Mouse (Mus musculus): Measurements from ENCODE around the gene Fstl5. TPM values are rescaled to one million over a fixed set of nuclear protein-coding genes. Genes with fewer than 3 reads are reported as not detected.
A peak's percentile ranks its signal among the peaks of the same experiment; 100 is the strongest.

Gene Fstl5
- polyA plus RNA-seq, 1 experiment from 2014 or later: 4.6 TPM

GRCm38 (mm10) chr3:76567346-76567745, 493.3 kb downstream of the Fstl5 start:
- no peaks in the 10 kb centered on the region for H3K27me3 ChIP-seq (ENCODE audit: control insufficient read depth, insufficient read depth, low read length)
- ATAC-seq (replicated peaks; ENCODE audit: insufficient number of reproducible peaks, low FRiP score, low TSS enrichment, low read depth): no peak
- no peaks in the 10 kb centered on the region for H3K36me3 ChIP-seq (replicated peaks; ENCODE audit: control insufficient read depth, insufficient read depth, low read depth, low read length)
- peak; percentile 1 for DNase-seq (ENCODE audit: low spot score)
- no peaks in the 10 kb centered on the region for H3K4me1 ChIP-seq (ENCODE audit: control insufficient read depth, insufficient read depth, low read length)
- H3K27ac ChIP-seq (replicated peaks; ENCODE audit: low read depth, low read length): no peak overlapping the region
- H3K9me3 ChIP-seq (replicated peaks; ENCODE audit: control insufficient read depth, low read length): no peaks in the 10 kb centered on the region
- no peak overlapping the region for H3K4me2 ChIP-seq (ENCODE audit: low read depth, low read length)
- no peak overlapping the region for H3K4me3 ChIP-seq (ENCODE audit: low read depth, low read length)
- no peak overlapping the region for H3K9ac ChIP-seq (replicated peaks; ENCODE audit: low read length)

- H3K27me3 ChIP-seq (ENCODE audit: control insufficient read depth, insufficient read depth, low read length): no peaks in the 10 kb centered on the region
- ATAC-seq (replicated peaks; ENCODE audit: insufficient number of reproducible peaks, low FRiP score, low TSS enrichment, low read depth): no peak
- 68% methylated on average over 3 of the region's 3 CpGs for WGBS
Measured at GRCm38 (mm10) chr3:76572478-76572877, 498.4 kb downstream of the Fstl5 start.

GRCm38 (mm10) chr3:76572920-76573541, 499.0 kb downstream of the Fstl5 start:
- Histone ChIP-seq H3K9me3 (replicated peaks; ENCODE audit: control insufficient read depth, low read length) (no peaks in the 10 kb centered on the region), H3K4me1 (ENCODE audit: control insufficient read depth, insufficient read depth, low read length) (no peaks in the 10 kb centered on the region), H3K36me3 (replicated peaks; ENCODE audit: control insufficient read depth, insufficient read depth, low read depth, low read length) (no peaks in the 10 kb centered on the region), H3K9ac (replicated peaks; ENCODE audit: low read length) (no peak overlapping the region), H3K4me3 (ENCODE audit: low read depth, low read length) (no peak overlapping the region), H3K27me3 (ENCODE audit: control insufficient read depth, insufficient read depth, low read length) (no peaks in the 10 kb centered on the region), H3K4me2 (ENCODE audit: low read depth, low read length) (no peak overlapping the region), H3K27ac (replicated peaks; ENCODE audit: low read depth, low read length) (no peak overlapping the region)
- DNase-seq (ENCODE audit: low spot score) (no peak), ATAC-seq (replicated peaks; ENCODE audit: insufficient number of reproducible peaks, low FRiP score, low TSS enrichment, low read depth) (no peak)
- WGBS: 87% methylated on average over 3 of the region's 3 CpGs

More at GRCm38 (mm10) chr3:76572478-76572877, 498.4 kb downstream of the Fstl5 start:
- Histone ChIP-seq H3K9me3 (replicated peaks; ENCODE audit: control insufficient read depth, low read length) (no peaks in the 10 kb centered on the region), H3K4me1 (ENCODE audit: control insufficient read depth, insufficient read depth, low read length) (no peaks in the 10 kb centered on the region), H3K27ac (replicated peaks; ENCODE audit: low read depth, low read length) (no peak overlapping the region), H3K36me3 (replicated peaks; ENCODE audit: control insufficient read depth, insufficient read depth, low read depth, low read length) (no peaks in the 10 kb centered on the region), H3K9ac (replicated peaks; ENCODE audit: low read length) (no peak overlapping the region), H3K4me2 (ENCODE audit: low read depth, low read length) (no peak overlapping the region), H3K4me3 (ENCODE audit: low read depth, low read length) (no peak overlapping the region)
- DNase-seq (ENCODE audit: low spot score): no peak

GRCm38 (mm10) chr3:76593148-76593547, 519.1 kb downstream of the Fstl5 start:
- Histone ChIP-seq H3K9me3 (replicated peaks; ENCODE audit: control insufficient read depth, low read length) (no peaks in the 10 kb centered on the region), H3K27ac (replicated peaks; ENCODE audit: low read depth, low read length) (no peak overlapping the region), H3K4me3 (ENCODE audit: low read depth, low read length) (no peak overlapping the region), H3K4me1 (ENCODE audit: control insufficient read depth, insufficient read depth, low read length) (no peaks in the 10 kb centered on the region), H3K4me2 (ENCODE audit: low read depth, low read length) (no peak overlapping the region), H3K27me3 (ENCODE audit: control insufficient read depth, insufficient read depth, low read length) (no peaks in the 10 kb centered on the region), H3K9ac (replicated peaks; ENCODE audit: low read length) (no peak overlapping the region), H3K36me3 (replicated peaks; ENCODE audit: control insufficient read depth, insufficient read depth, low read depth, low read length) (no peaks in the 10 kb centered on the region)
- no peak for ATAC-seq (replicated peaks; ENCODE audit: insufficient number of reproducible peaks, low FRiP score, low TSS enrichment, low read depth)
- WGBS: 76% methylated on average over 4 of the region's 4 CpGs
- DNase-seq (ENCODE audit: low spot score): no peak

- H3K9me3 ChIP-seq (replicated peaks; ENCODE audit: control insufficient read depth, low read length): no peaks in the 10 kb centered on the region
- no peaks in the 10 kb centered on the region for H3K36me3 ChIP-seq (replicated peaks; ENCODE audit: control insufficient read depth, insufficient read depth, low read depth, low read length)
- WGBS: 94% methylated on average over 1 of the region's 1 CpGs
- H3K4me2 ChIP-seq (ENCODE audit: low read depth, low read length): no peak overlapping the region
- H3K4me3 ChIP-seq (ENCODE audit: low read depth, low read length): no peak overlapping the region
- no peak for DNase-seq (ENCODE audit: low spot score)
- H3K4me1 ChIP-seq (ENCODE audit: control insufficient read depth, insufficient read depth, low read length): no peaks in the 10 kb centered on the region
- no peak for ATAC-seq (replicated peaks; ENCODE audit: insufficient number of reproducible peaks, low FRiP score, low TSS enrichment, low read depth)
- H3K27me3 ChIP-seq (ENCODE audit: control insufficient read depth, insufficient read depth, low read length): no peaks in the 10 kb centered on the region
- H3K9ac ChIP-seq (replicated peaks; ENCODE audit: low read length): no peak overlapping the region
- no peak overlapping the region for H3K27ac ChIP-seq (replicated peaks; ENCODE audit: low read depth, low read length)
Measured at GRCm38 (mm10) chr3:76620044-76620443, 546.0 kb downstream of the Fstl5 start.

GRCm38 (mm10) chr3:76654243-76654642, 580.2 kb downstream of the Fstl5 start:
- H3K36me3 ChIP-seq (replicated peaks; ENCODE audit: control insufficient read depth, insufficient read depth, low read depth, low read length): no peaks in the 10 kb centered on the region
- no peak overlapping the region for H3K4me3 ChIP-seq (ENCODE audit: low read depth, low read length)
- H3K4me1 ChIP-seq (ENCODE audit: control insufficient read depth, insufficient read depth, low read length): no peaks in the 10 kb centered on the region
- ATAC-seq (replicated peaks; ENCODE audit: insufficient number of reproducible peaks, low FRiP score, low TSS enrichment, low read depth) (no peak), DNase-seq (ENCODE audit: low spot score) (no peak)
- WGBS: 65% methylated on average over 1 of the region's 1 CpGs
- no peaks in the 10 kb centered on the region for H3K9me3 ChIP-seq (replicated peaks; ENCODE audit: control insufficient read depth, low read length)
- no peaks in the 10 kb centered on the region for H3K27me3 ChIP-seq (ENCODE audit: control insufficient read depth, insufficient read depth, low read length)
- no peak overlapping the region for H3K9ac ChIP-seq (replicated peaks; ENCODE audit: low read length)
- H3K4me2 ChIP-seq (ENCODE audit: low read depth, low read length): no peak overlapping the region
- H3K27ac ChIP-seq (replicated peaks; ENCODE audit: low read depth, low read length): no peak overlapping the region

- H3K4me3 ChIP-seq (ENCODE audit: low read depth, low read length): no peak overlapping the region
- DNase-seq (ENCODE audit: low spot score) (peak; percentile 18), ATAC-seq (replicated peaks; ENCODE audit: insufficient number of reproducible peaks, low FRiP score, low TSS enrichment, low read depth) (no peak)
- 48% methylated on average over 5 of the region's 5 CpGs for WGBS
- no peaks in the 10 kb centered on the region for H3K9me3 ChIP-seq (replicated peaks; ENCODE audit: control insufficient read depth, low read length)
- H3K27ac ChIP-seq (replicated peaks; ENCODE audit: low read depth, low read length): no peak overlapping the region
- H3K36me3 ChIP-seq (replicated peaks; ENCODE audit: control insufficient read depth, insufficient read depth, low read depth, low read length): no peaks in the 10 kb centered on the region
- no peaks in the 10 kb centered on the region for H3K4me1 ChIP-seq (ENCODE audit: control insufficient read depth, insufficient read depth, low read length)
- H3K4me2 ChIP-seq (ENCODE audit: low read depth, low read length): no peak overlapping the region
- no peak overlapping the region for H3K9ac ChIP-seq (replicated peaks; ENCODE audit: low read length)
- no peaks in the 10 kb centered on the region for H3K27me3 ChIP-seq (ENCODE audit: control insufficient read depth, insufficient read depth, low read length)
Measured at GRCm38 (mm10) chr3:76670859-76671258, 596.8 kb downstream of the Fstl5 start.

- WGBS: 90% methylated on average over 3 of the region's 3 CpGs
Measured at GRCm38 (mm10) chr3:76676006-76676405, 601.9 kb downstream of the Fstl5 start.

More at GRCm38 (mm10) chr3:76676006-76676405, 601.9 kb downstream of the Fstl5 start:
- no peaks in the 10 kb centered on the region for H3K36me3 ChIP-seq (replicated peaks; ENCODE audit: control insufficient read depth, insufficient read depth, low read depth, low read length)
- H3K27me3 ChIP-seq (ENCODE audit: control insufficient read depth, insufficient read depth, low read length): no peaks in the 10 kb centered on the region
- H3K9ac ChIP-seq (replicated peaks; ENCODE audit: low read length): no peak overlapping the region
- H3K9me3 ChIP-seq (replicated peaks; ENCODE audit: control insufficient read depth, low read length): no peaks in the 10 kb centered on the region
- no peaks in the 10 kb centered on the region for H3K4me1 ChIP-seq (ENCODE audit: control insufficient read depth, insufficient read depth, low read length)
- no peak overlapping the region for H3K4me3 ChIP-seq (ENCODE audit: low read depth, low read length)
- ATAC-seq (replicated peaks; ENCODE audit: insufficient number of reproducible peaks, low FRiP score, low TSS enrichment, low read depth) (no peak), DNase-seq (ENCODE audit: low spot score) (no peak)
- no peak overlapping the region for H3K27ac ChIP-seq (replicated peaks; ENCODE audit: low read depth, low read length)
- no peak overlapping the region for H3K4me2 ChIP-seq (ENCODE audit: low read depth, low read length)
